Mouse (Mus musculus) bone marrow macrophage, adult 2 months (primary cell): ENCODE results near the gene Efna5.

ENCODE experiments used
- CTCF ChIP-seq: IDR thresholded peaks from 2 replicates; pipeline ENCODE4 v1.5.1; 2012; ENCODE audit warnings: low read depth, mild to moderate bottlenecking, low read length, moderate library complexity
- POLR2A ChIP-seq: IDR thresholded peaks from 2 replicates; pipeline ENCODE4 v1.6.1; 2012; ENCODE audit warnings: mild to moderate bottlenecking, low read depth, low read length, borderline replicate concordance

DNA sequence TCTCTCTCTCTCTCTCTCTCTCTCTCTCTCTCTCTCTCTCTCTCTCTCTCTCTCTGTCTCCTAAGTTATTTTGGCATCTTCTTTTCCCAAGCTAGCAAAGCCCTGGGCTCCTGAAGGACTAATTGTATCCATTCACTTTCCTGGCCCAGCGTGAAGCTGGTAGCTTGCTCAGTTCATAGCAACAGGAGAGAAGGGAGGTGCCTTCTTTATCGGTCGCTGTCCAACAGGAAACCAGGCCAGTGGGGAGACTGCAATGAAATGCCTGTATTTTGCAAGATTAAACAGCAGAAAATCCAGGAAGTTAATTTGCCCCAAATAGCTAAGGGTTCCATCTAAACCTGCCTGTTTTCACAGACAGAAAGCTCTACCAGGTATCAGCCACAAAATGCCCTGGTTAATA lies 5.4 kb downstream of the Efna5 start:
- TF ChIP-seq CTCF = no peak
- TF ChIP-seq POLR2A = no peak
